Mouse (Mus musculus) CH12.LX (cell line): ENCODE data around the gene Klk8. TPM values are rescaled to one million over a fixed set of nuclear protein-coding genes. Genes with fewer than 3 reads are reported as not detected.

Experiments used
- DNase-seq: peaks from one replicate; pipeline ENCODE4 v3.0.0-alpha.2; 2013; ENCODE audit errors: extremely low read depth
- H3K27ac ChIP-seq: 2 replicates; pipeline ENCODE4 v1.5.1; 2012; ENCODE audit warnings: low read depth, mild to moderate bottlenecking, control low read depth, moderate library complexity; ENCODE audit not compliant: insufficient read depth
- H3K27me3 ChIP-seq: replicated peaks from 2 replicates; pipeline ENCODE3; 2012; ENCODE audit warnings: inconsistent platforms
- H3K36me3 ChIP-seq, 2 experiments: replicated peaks in 1 of 2; 2 replicates each; pipeline versions ENCODE3 to v1.6.1; 2012; ENCODE audit warnings: inconsistent platforms in 1 of 2, low read length in 1 of 2, mild to moderate bottlenecking in 1 of 2, mixed read lengths in 1 of 2, moderate library complexity in 1 of 2; ENCODE audit not compliant: control insufficient read depth in 1 of 2, insufficient read depth in 1 of 2
- H3K4me1 ChIP-seq, 2 experiments: 2 replicates each; pipeline ENCODE4 v1.6.1; 2012; ENCODE audit warnings: inconsistent platforms in 1 of 2, moderate library complexity in 1 of 2; ENCODE audit not compliant: insufficient read depth in 2 of 2, control insufficient read depth in 1 of 2
- H3K4me2 ChIP-seq: 2 replicates; pipeline ENCODE4 v1.6.1; 2012; ENCODE audit warnings: low read depth, mild to moderate bottlenecking, control low read depth; ENCODE audit not compliant: poor library complexity, insufficient read depth, severe bottlenecking
- H3K4me3 ChIP-seq, 3 experiments: fragments of 150-350 bp in 1 of 3; sonication (generic) in 1 of 3; replicated peaks in 1 of 3; 2 replicates each; pipeline versions ENCODE3 to v1.5.1; 2011 to 2012; ENCODE audit warnings: low read depth in 2 of 3, low read length in 2 of 3, mild to moderate bottlenecking in 2 of 3, moderate library complexity in 2 of 3, control low read depth in 1 of 3, improper control_type of control experiment in 1 of 3, inconsistent platforms in 1 of 3, mixed read lengths in 1 of 3; ENCODE audit not compliant: poor library complexity in 1 of 3
- H3K79me2 ChIP-seq: replicated peaks from 2 replicates; pipeline ENCODE4 v1.6.1; 2012; ENCODE audit warnings: mild to moderate bottlenecking, moderate library complexity; ENCODE audit not compliant: control insufficient read depth, poor library complexity, insufficient read depth, severe bottlenecking; ENCODE audit errors: extremely low read depth
- H3K9ac ChIP-seq: 2 replicates; pipeline ENCODE4 v1.6.1; 2012; ENCODE audit warnings: low read depth, mild to moderate bottlenecking, control low read depth, moderate library complexity; ENCODE audit not compliant: insufficient read depth
- H3K9me3 ChIP-seq: replicated peaks from 2 replicates; pipeline ENCODE3; 2012; ENCODE audit warnings: low read length, inconsistent platforms, mixed read lengths
- BHLHE40 ChIP-seq: IDR thresholded peaks from 2 replicates; pipeline ENCODE4 v1.6.1; 2011; ENCODE audit warnings: mild to moderate bottlenecking, low read depth, low read length, improper control_type of control experiment
- CHD1 ChIP-seq: IDR thresholded peaks from 2 replicates; pipeline ENCODE4 v1.6.1; 2012; ENCODE audit warnings: low read depth, low read length, improper control_type of control experiment, inconsistent platforms
- CHD2 ChIP-seq: IDR thresholded peaks from 2 replicates; pipeline ENCODE4 v1.6.1; 2011; ENCODE audit warnings: low read length, improper control_type of control experiment
- CTCF ChIP-seq, 2 experiments: IDR thresholded peaks in 1 of 2; conservative IDR thresholded peaks in 1 of 2; 2 replicates each; pipeline ENCODE4 v1.5.1; 2011 to 2012; ENCODE audit warnings: low read depth in 2 of 2, low read length in 2 of 2, improper control_type of control experiment in 1 of 2, inconsistent platforms in 1 of 2, mild to moderate bottlenecking in 1 of 2, moderate library complexity in 1 of 2
- E2F4 ChIP-seq: IDR thresholded peaks from 2 replicates; pipeline ENCODE4 v1.6.1; 2011; ENCODE audit warnings: low read depth, low read length, improper control_type of control experiment; ENCODE audit not compliant: insufficient replicate concordance
- ETS1 ChIP-seq: conservative IDR thresholded peaks from 2 replicates; pipeline ENCODE4 v1.6.1; 2012; ENCODE audit warnings: low read depth, mild to moderate bottlenecking, inconsistent platforms, low read length, improper control_type of control experiment, moderate library complexity
- GABPA ChIP-seq: IDR thresholded peaks from 2 replicates; pipeline ENCODE4 v1.6.1; 2012; ENCODE audit warnings: low read depth, low read length, improper control_type of control experiment, inconsistent platforms; ENCODE audit not compliant: insufficient replicate concordance
- HCFC1 ChIP-seq: IDR thresholded peaks from 2 replicates; pipeline ENCODE4 v1.6.1; 2012; ENCODE audit warnings: low read depth, mild to moderate bottlenecking, inconsistent platforms, low read length, improper control_type of control experiment
- IRF4 ChIP-seq: IDR thresholded peaks from 2 replicates; pipeline ENCODE4 v1.6.1; 2014; ENCODE audit warnings: low read depth, mild to moderate bottlenecking, inconsistent platforms, low read length, improper control_type of control experiment
- JUND ChIP-seq: conservative IDR thresholded peaks from 2 replicates; pipeline ENCODE4 v1.6.1; 2011; ENCODE audit warnings: low read depth, low read length, improper control_type of control experiment
- KAT2A ChIP-seq: IDR thresholded peaks from 2 replicates; pipeline ENCODE4 v1.6.1; 2012; ENCODE audit warnings: low read length, improper control_type of control experiment, inconsistent platforms; ENCODE audit not compliant: insufficient replicate concordance
- MAFK ChIP-seq: IDR thresholded peaks from 2 replicates; pipeline ENCODE4 v1.6.1; 2011; ENCODE audit warnings: low read length, improper control_type of control experiment; ENCODE audit not compliant: insufficient replicate concordance
- MAX ChIP-seq: IDR thresholded peaks from 2 replicates; pipeline ENCODE4 v1.6.1; 2011; ENCODE audit warnings: low read length, improper control_type of control experiment
- MAZ ChIP-seq: IDR thresholded peaks from 2 replicates; pipeline ENCODE4 v1.6.1; 2012; ENCODE audit warnings: low read depth, mild to moderate bottlenecking, inconsistent platforms, low read length, improper control_type of control experiment, moderate library complexity
- MEF2A ChIP-seq: IDR thresholded peaks from 2 replicates; pipeline ENCODE4 v1.6.1; 2014; ENCODE audit warnings: low read depth, mild to moderate bottlenecking, inconsistent platforms, low read length, improper control_type of control experiment, borderline replicate concordance
- NRF1 ChIP-seq: IDR thresholded peaks from 2 replicates; pipeline ENCODE4 v1.6.1; 2014; ENCODE audit warnings: low read depth, mild to moderate bottlenecking, inconsistent platforms, low read length, improper control_type of control experiment, moderate library complexity
- POLR2A ChIP-seq: IDR thresholded peaks from 2 replicates; pipeline ENCODE4 v1.6.1; 2011; ENCODE audit warnings: low read depth, mild to moderate bottlenecking, improper control_type of control experiment, low read length
- RAD21 ChIP-seq: IDR thresholded peaks from 2 replicates; pipeline ENCODE4 v1.6.1; 2011; ENCODE audit warnings: low read depth, mild to moderate bottlenecking, low read length, improper control_type of control experiment, moderate library complexity
- SIN3A ChIP-seq: IDR thresholded peaks from 2 replicates; pipeline ENCODE4 v1.6.1; 2012; ENCODE audit warnings: low read length, improper control_type of control experiment, inconsistent platforms
- SMC3 ChIP-seq: IDR thresholded peaks from 2 replicates; pipeline ENCODE4 v1.6.1; 2011; ENCODE audit warnings: low read depth, low read length, improper control_type of control experiment
- TCF12 ChIP-seq: IDR thresholded peaks from 2 replicates; pipeline ENCODE4 v1.6.1; 2014; ENCODE audit warnings: low read depth, mild to moderate bottlenecking, inconsistent platforms, low read length, improper control_type of control experiment
- UBTF ChIP-seq: IDR thresholded peaks from 2 replicates; pipeline ENCODE4 v1.6.1; 2012; ENCODE audit warnings: low read depth, mild to moderate bottlenecking, inconsistent platforms, low read length, improper control_type of control experiment, moderate library complexity
- USF1 ChIP-seq: IDR thresholded peaks from 2 replicates; pipeline ENCODE4 v1.6.1; 2014; ENCODE audit warnings: low read depth, mild to moderate bottlenecking, inconsistent platforms, low read length, improper control_type of control experiment
- ZNF384 ChIP-seq: IDR thresholded peaks from 2 replicates; pipeline ENCODE4 v1.6.1; 2012; ENCODE audit warnings: low read depth, low read length, improper control_type of control experiment, inconsistent platforms
- dilution Hi-C: fragments of 300-500 bp; cut with MboI; formaldehyde crosslinking; loops from 2 replicates; pipeline ENCODE4 v1.14.3; 2020; ENCODE audit warnings: low sequenced_read_pairs; ENCODE audit not compliant: extremely low pct_unique_long_range_greater_than_20kb, extremely low pct_ligation_motif_present
- in situ Hi-C: fragments of 300-500 bp; cut with MboI; formaldehyde crosslinking; loops from 3 replicates; pipeline ENCODE4 v1.14.3; 2019; ENCODE audit warnings: low sequenced_read_pairs, low pct_ligation_motif_present, low pct_unique_long_range_greater_than_20kb, mixed read lengths
- polyA plus RNA-seq: library from polyadenylated mRNA; unstranded; fragments of >175 nt; gene quantifications from 2 replicates; pipeline ENCODE4 v1.2.1, GENCODE M21; 2012; ENCODE audit warnings: low read depth; ENCODE audit not compliant: insufficient read length
- total RNA-seq, 2 experiments: library from RNA; depleted of rRNA; stranded (reverse); fragments of 300-350 nt in 1 of 2; fragments of >200 nt in 1 of 2; gene quantifications; 2 replicates each; pipeline ENCODE4 v1.2.3; 2012 to 2014

The Klk8 gene
- total and polyA plus RNA-seq, 3 experiments = 5.3 to 51.2 (median 5.5) TPM

DNA sequence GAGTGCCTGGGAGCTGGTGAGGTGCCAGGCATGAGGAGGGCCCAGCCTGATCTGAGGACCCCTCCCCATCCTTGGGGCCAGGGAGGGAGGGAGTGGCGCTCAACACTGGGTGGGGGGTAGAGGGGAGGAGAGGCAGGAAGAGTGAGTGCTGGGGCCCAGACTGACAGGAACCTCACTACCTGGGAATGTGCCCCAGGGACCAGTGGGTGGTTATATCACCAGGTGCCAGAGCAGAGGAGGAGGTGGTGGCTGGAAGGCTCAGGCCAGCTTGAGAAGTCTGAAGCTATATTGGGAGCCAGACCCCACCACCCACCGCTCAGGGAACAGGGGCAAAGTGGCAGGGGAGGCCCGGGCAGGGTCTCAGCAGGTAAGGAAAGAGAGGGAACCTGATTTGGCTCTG, 44.3 kb downstream of the Klk8 start, which contains the start of gene Klk5:
Klk5 (plus strand) TSS at position 271 of the 400 bp plus-strand sequence.
- no peak within 1 kb of the TSS for H3K27ac ChIP-seq
- dilution Hi-C loops (no loop called here), in situ Hi-C loops (no loop called here)
- no peak within 1 kb of the TSS for H3K4me2 ChIP-seq
- no peaks in the 10 kb centered on the region for H3K36me3 ChIP-seq
- H3K4me3 ChIP-seq = no peak within 1 kb of the TSS
- no peak within 1 kb of the TSS for H3K9ac ChIP-seq
- no peaks in the 10 kb centered on the region for H3K9me3 ChIP-seq
- no peaks in the 10 kb centered on the region for H3K79me2 ChIP-seq
- no peak for DNase-seq
- peaks cover 67% of the 10 kb centered on the region for H3K27me3 ChIP-seq
- TF ChIP-seq ZNF384 (no peak), KAT2A (no peak), POLR2A (no peak), BHLHE40 (no peak), TCF12 (no peak), ETS1 (no peak), MAX (no peak), CHD2 (no peak), USF1 (no peak), MEF2A (no peak), SMC3 (no peak), IRF4 (no peak), NRF1 (no peak), MAZ (no peak), RAD21 (no peak), CHD1 (no peak), SIN3A (no peak), MAFK (no peak), UBTF (no peak)
- H3K4me1 ChIP-seq = no peaks in the 10 kb centered on the region

DNA sequence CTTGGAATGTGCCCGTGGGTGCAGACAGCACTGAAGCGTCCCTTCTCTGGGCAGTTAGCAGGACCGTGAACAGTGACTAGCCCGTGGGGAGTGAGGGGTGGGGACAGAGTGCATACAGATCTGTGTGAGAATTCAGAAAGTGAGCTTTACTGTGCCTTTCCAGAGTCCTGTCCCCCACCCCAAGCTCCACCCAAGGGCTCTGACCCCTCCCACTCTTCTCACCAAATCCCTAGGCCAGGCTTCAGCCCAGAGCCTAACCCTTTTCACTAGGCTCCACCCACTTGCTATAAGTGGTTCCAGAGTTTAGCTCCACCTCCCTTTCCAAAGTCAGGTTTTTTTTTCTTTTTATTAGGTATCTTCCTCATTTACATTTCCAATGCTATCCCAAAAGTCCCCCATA, 46.4 kb downstream of the Klk8 start:
- H3K27ac ChIP-seq = no peak overlapping the region

More for the DNA sequence above, 46.4 kb downstream of the Klk8 start:
- no peak for DNase-seq
- no peaks in the 10 kb centered on the region for H3K36me3 ChIP-seq
- no peaks in the 10 kb centered on the region for H3K79me2 ChIP-seq
- H3K4me3 ChIP-seq = no peak overlapping the region
- dilution Hi-C loops = no loop called here
- TF ChIP-seq UBTF = no peak
- TF ChIP-seq GABPA = no peak
- TF ChIP-seq E2F4 = no peak
- TF ChIP-seq JUND = no peak
- no peak for TF ChIP-seq HCFC1
- no peak for TF ChIP-seq NRF1
- no peak for TF ChIP-seq CHD1
- TF ChIP-seq CTCF (conservative IDR thresholded peaks at IDR 0.05 in 1 of 2, IDR thresholded peaks at IDR 0.05 in 1 of 2; ENCODE audit: low read depth in 2 of 2, low read length in 2 of 2) = no peak
- TF ChIP-seq MAFK = no peak
- no peak overlapping the region for H3K4me2 ChIP-seq
- no peaks in the 10 kb centered on the region for H3K4me1 ChIP-seq
- H3K27me3 ChIP-seq = peaks cover 79% of the 10 kb centered on the region
- no peak overlapping the region for H3K9ac ChIP-seq
- no peaks in the 10 kb centered on the region for H3K9me3 ChIP-seq
- in situ Hi-C loops = no loop called here
